Mouse (Mus musculus) bone marrow, adult 2 months (tissue): ENCODE measurements around the gene Bpifb5.

Source experiments
- CTCF ChIP-seq: fragments of 200-500 bp; IDR thresholded peaks from 2 replicates; pipeline ENCODE4 v1.5.1; 2011; ENCODE audit warnings: low read length, control low read depth; ENCODE audit not compliant: control insufficient read depth, insufficient read depth
- POLR2A ChIP-seq: fragments of 200-500 bp; IDR thresholded peaks from 2 replicates; pipeline ENCODE4 v1.6.1; 2011; ENCODE audit warnings: low read depth, mild to moderate bottlenecking, control low read depth, low read length, borderline replicate concordance; ENCODE audit not compliant: control insufficient read depth

- TF ChIP-seq CTCF, result no peak
- no peak for TF ChIP-seq POLR2A
Measured at GRCm38 (mm10) chr2:154240771-154241170, 17.2 kb downstream of the Bpifb5 start.
